Mouse (Mus musculus): Measurements from ENCODE around the gene Trim47.

GRCm38 (mm10) chr11:116084166-116084565 is 42.8 kb downstream of the Trim47 start:
- TF ChIP-seq POLR2A (IDR thresholded peaks at IDR 0.05; ENCODE audit: insufficient read depth, low read depth, low read length) (no peak), CTCF (IDR thresholded peaks at IDR 0.05; ENCODE audit: insufficient read depth, low read depth, low read length) (no peak)

Measured in olfactory bulb, adult 2 months (tissue).